Mouse (Mus musculus): Measurements from ENCODE around the gene Derl2. TPM values are rescaled to one million over a fixed set of nuclear protein-coding genes. Genes with fewer than 3 reads are reported as not detected.
A peak's percentile ranks its signal among the peaks of the same experiment; 100 is the strongest.

Gene Derl2
- total RNA-seq (2014; rRNA removed) (27.0 and 35.0 TPM in 2 replicates), polyA plus RNA-seq (2015; fragmentation: Nextera tagmentation; extraction: Ambion mirVana) (21.5 and 25.1 TPM in 2 replicates)

DNA sequence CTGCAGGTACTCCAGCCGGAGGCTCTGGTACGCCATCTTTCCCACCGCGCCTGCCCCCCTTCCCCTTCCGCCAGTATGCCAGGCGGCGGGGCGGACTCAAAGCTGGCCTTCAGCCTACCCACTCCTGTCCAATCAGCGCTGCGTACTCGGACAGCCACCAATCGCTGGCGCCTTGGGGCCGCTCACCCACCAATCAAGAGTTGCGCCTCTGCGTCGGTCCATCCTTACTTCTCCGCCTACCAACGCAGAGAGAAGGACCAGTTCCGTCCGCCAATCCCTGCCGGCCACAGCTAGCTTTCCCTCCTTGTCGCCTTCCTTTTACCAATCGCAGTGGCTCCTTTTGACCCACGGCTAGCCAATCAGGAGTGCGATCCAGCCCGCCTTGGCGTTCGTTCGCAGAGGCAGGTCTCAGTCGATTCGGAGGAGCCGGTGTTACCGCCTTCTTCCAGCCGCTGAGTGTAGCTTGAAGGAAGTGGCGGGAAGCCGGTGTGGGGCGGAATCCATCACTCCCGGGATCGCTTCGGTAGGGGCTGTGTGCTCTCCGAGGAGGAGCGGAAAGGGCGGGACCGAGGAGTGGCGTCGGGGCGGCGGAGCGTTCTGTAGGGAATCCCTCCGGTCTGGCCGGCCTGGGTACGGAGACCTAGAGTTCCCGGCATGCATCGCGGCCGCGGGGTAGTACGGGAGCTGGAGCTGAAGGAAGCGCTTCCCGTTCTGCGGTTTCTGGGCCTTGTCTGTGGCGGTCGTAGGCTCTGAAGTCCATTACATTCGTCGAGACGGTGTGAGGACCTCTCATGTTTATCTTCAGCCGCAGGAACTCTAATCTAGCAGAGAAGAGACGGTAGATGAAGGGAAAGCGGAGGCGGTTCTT, at the start of gene Derl2, which contains the start of gene Mis12:
Derl2 (minus strand) TSS at position 641 of the 868 bp plus-strand sequence.
Mis12 (plus strand) TSS at position 411 of the 868 bp plus-strand sequence.
- ATAC-seq (peak; percentile 99), DNase-seq (peak; percentile 100)
- Histone ChIP-seq H3K9ac (peak within 1 kb of the TSS; percentile 84), H3K4me1 (ENCODE audit: insufficient read depth) (peaks cover 22% of the 10 kb centered on the region), H3K27ac (ENCODE audit: low read depth, low read length) (peak within 1 kb of the TSS; percentile 92), H3K4me2 (ENCODE audit: low read depth) (peak within 1 kb of the TSS; percentile 65), H3K9me3 (ENCODE audit: low read length) (no peaks in the 10 kb centered on the region), H3K27me3 (ENCODE audit: insufficient read depth, low read length) (no peaks in the 10 kb centered on the region), H3K36me3 (ENCODE audit: insufficient read depth) (no peaks in the 10 kb centered on the region), H3K4me3 (ENCODE audit: low read depth, low read length) (peak within 1 kb of the TSS; percentile 98)
- peak; percentile 3; the same call in 1 of the 2 replicates for TF ChIP-seq CTCF (IDR thresholded peaks at IDR 0.05; ENCODE audit: low read depth)
- whole genome bisulfite sequencing = 1% methylated on average over 69 of the region's 71 CpGs

DNA sequence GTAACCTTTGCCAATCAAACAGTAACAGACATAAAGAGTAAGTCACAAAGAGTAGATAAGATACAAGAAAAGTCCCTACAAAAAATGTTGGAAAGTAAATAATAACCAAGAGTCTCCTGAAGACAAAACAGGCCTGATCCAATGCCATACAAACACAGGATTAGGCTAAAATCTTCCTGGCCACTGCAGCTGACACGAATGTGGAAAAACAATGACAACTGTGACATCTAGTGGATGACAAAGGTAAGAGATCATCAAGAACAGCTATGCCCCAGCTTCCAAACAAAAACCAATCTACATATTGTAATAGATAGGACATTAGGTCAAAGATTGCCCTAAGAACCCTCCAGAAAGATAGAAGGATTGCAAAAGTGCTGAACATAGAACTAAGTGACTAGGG, 32.9 kb upstream of the Derl2 start:
- Histone ChIP-seq H3K27ac (ENCODE audit: low read depth, low read length) (no peak overlapping the region), H3K4me2 (ENCODE audit: low read depth) (no peak overlapping the region), H3K4me1 (ENCODE audit: insufficient read depth) (no peaks in the 10 kb centered on the region), H3K4me3 (ENCODE audit: low read depth, low read length) (no peak overlapping the region), H3K9me3 (ENCODE audit: low read length) (no peaks in the 10 kb centered on the region), H3K36me3 (ENCODE audit: insufficient read depth) (no peaks in the 10 kb centered on the region), H3K27me3 (ENCODE audit: insufficient read depth, low read length) (no peaks in the 10 kb centered on the region), H3K9ac (no peak overlapping the region)
- ATAC-seq = peak; percentile 69
- peak; percentile 75 for DNase-seq
- TF ChIP-seq CTCF (IDR thresholded peaks at IDR 0.05; ENCODE audit: low read depth) = peak; percentile 80
- WGBS = 7% methylated on average over 1 of the region's 1 CpGs

GRCm38 (mm10) chr11:71039526-71040298, 20.1 kb upstream of the Derl2 start:
- Histone ChIP-seq H3K27ac (ENCODE audit: low read depth, low read length) (no peak overlapping the region), H3K4me2 (ENCODE audit: low read depth) (no peak overlapping the region), H3K9ac (no peak overlapping the region), H3K4me1 (ENCODE audit: insufficient read depth) (0 out of 2 replicates have a peak, but pooled peaks cover 4% of the 10 kb centered on the region), H3K27me3 (ENCODE audit: insufficient read depth, low read length) (no peaks in the 10 kb centered on the region), H3K36me3 (ENCODE audit: insufficient read depth) (no peaks in the 10 kb centered on the region), H3K9me3 (ENCODE audit: low read length) (no peaks in the 10 kb centered on the region), H3K4me3 (ENCODE audit: low read depth, low read length) (no peak overlapping the region)
- no peak for TF ChIP-seq CTCF (IDR thresholded peaks at IDR 0.05; ENCODE audit: low read depth)
- 96% methylated on average over 5 of the region's 5 CpGs for WGBS
- no peak for DNase-seq
- no peak for ATAC-seq

DNA sequence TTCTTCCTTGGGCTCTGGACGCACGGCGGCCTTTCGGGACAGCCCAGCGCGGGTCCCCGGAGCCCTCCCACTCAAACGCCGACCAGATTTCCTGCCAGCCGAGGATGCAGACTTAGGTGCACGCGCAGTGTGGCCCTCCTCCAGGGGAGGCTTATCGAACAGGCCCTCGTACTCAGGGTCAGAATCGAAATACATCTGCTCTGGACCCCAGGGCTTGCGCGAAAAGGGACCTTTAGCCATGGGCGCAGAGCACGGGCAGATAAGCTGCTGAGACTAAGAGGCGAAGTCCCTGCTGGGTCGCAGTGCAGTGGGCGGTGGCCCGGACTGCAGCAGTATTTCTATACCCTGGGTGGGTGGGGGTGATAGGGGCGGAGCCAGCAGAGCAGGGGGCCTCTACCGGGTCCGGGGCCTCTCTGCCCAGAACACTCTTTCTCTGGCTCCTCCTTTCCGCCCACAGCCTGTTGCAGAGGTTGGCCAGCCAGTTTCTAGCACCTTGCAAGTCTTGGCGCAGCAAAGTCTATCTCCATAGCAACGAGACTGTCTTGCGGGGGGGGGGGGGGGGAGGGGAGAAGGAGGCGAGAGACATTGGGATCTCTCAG, 13.6 kb upstream of the Derl2 start, which contains the start of gene 6330403K07Rik:
6330403K07Rik (minus strand) TSS at position 351 of the 599 bp plus-strand sequence.
- Histone ChIP-seq H3K9me3 (ENCODE audit: low read length) (no peaks in the 10 kb centered on the region), H3K9ac (peak within 1 kb of the TSS; percentile 95), H3K4me3 (ENCODE audit: low read depth, low read length) (peak within 1 kb of the TSS; percentile 54), H3K36me3 (ENCODE audit: insufficient read depth) (peaks cover 1% of the 10 kb centered on the region; the same call in 1 of the 2 replicates), H3K4me2 (ENCODE audit: low read depth) (peak within 1 kb of the TSS; percentile 55), H3K27ac (ENCODE audit: low read depth, low read length) (peak within 1 kb of the TSS; percentile 99), H3K27me3 (ENCODE audit: insufficient read depth, low read length) (no peaks in the 10 kb centered on the region), H3K4me1 (ENCODE audit: insufficient read depth) (peaks cover 10% of the 10 kb centered on the region)
- TF ChIP-seq CTCF (IDR thresholded peaks at IDR 0.05; ENCODE audit: low read depth) = no peak
- ATAC-seq = peak; percentile 95
- peak; percentile 91 for DNase-seq
- 1% methylated on average over 30 of the region's 31 CpGs for WGBS

DNA sequence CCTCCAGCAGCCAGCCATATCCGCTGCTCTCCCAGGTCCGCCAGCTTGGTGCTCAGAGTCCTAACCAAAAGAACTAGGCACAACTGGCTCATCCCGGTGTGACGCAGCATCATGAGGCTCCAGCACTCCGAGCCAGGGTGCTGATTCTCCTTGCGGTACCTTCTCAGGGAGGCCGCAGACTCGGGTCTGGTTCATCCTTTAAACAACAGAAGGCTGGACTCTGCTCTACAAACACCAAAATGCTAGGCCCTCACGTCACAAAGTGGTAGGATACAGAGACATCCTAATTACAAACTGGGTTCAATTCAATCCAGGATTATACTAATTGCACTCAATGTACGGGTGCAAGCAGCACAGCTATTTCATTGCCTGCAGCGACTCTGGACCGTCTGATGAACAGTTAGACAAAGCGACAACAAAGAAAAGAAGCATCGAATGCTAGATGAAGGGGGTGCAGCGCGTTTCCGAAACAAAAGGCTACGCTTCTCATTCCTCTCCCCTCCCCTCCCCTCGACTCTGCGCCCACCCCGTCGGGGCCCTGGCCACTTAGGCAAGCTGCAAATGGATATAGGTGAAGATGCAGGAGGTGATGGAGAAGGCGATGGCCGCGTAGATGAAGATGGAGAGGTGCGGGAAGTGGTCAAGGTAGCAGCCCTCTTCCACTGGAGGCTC, 13.0 kb upstream of the Derl2 start:
- Histone ChIP-seq H3K36me3 (ENCODE audit: insufficient read depth) (peaks cover 7% of the 10 kb centered on the region), H3K9me3 (ENCODE audit: low read length) (no peaks in the 10 kb centered on the region), H3K4me3 (ENCODE audit: low read depth, low read length) (peak overlapping the region; percentile 54), H3K9ac (peak overlapping the region; percentile 95), H3K4me2 (ENCODE audit: low read depth) (peak overlapping the region; percentile 55), H3K4me1 (ENCODE audit: insufficient read depth) (peaks cover 10% of the 10 kb centered on the region), H3K27me3 (ENCODE audit: insufficient read depth, low read length) (no peaks in the 10 kb centered on the region), H3K27ac (ENCODE audit: low read depth, low read length) (peak overlapping the region; percentile 99)
- 2% methylated on average over 26 of the region's 26 CpGs for whole genome bisulfite sequencing
- TF ChIP-seq CTCF (IDR thresholded peaks at IDR 0.05; ENCODE audit: low read depth) = no peak
- DNase-seq (peak; percentile 78), ATAC-seq (peak; percentile 64)

DNA sequence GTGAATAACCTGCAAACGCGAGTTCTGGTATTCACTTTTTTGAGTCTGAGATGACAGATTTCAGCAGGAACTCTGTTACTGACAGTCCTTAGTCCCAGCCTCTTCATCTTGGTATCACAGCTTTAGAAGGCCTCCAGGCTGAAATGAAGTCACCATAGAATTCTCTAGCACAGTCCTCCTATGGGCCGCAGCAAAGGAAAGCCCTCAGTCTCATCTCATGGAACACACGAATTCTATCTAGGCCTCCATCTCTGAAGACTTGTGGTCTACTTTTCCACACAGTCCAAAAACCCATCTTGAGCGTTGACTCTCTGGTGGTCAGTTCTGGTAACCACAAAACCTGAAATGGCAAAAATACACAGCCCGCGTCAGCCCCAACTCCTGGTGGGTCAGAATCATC, 12.4 kb upstream of the Derl2 start:
- no peak for DNase-seq
- 55% methylated on average over 7 of the region's 7 CpGs for WGBS

More for the DNA sequence above, 12.4 kb upstream of the Derl2 start:
- peaks cover 10% of the 10 kb centered on the region for H3K4me1 ChIP-seq (ENCODE audit: insufficient read depth)
- peak overlapping the region; percentile 54 for H3K4me3 ChIP-seq (ENCODE audit: low read depth, low read length)
- no peaks in the 10 kb centered on the region for H3K9me3 ChIP-seq (ENCODE audit: low read length)
- no peak for ATAC-seq
- H3K27ac ChIP-seq (ENCODE audit: low read depth, low read length) = peak overlapping the region; percentile 99
- H3K4me2 ChIP-seq (ENCODE audit: low read depth) = peak overlapping the region; percentile 55
- H3K9ac ChIP-seq = peak overlapping the region; percentile 95
- TF ChIP-seq CTCF (IDR thresholded peaks at IDR 0.05; ENCODE audit: low read depth) = 0 out of 2 replicates have a peak, but pooled peaks have one; percentile 3
- peaks cover 10% of the 10 kb centered on the region for H3K36me3 ChIP-seq (ENCODE audit: insufficient read depth)
- H3K27me3 ChIP-seq (ENCODE audit: insufficient read depth, low read length) = no peaks in the 10 kb centered on the region

All from forebrain, postnatal 0 days (tissue).